10 mouse cellular contexts compared by ENCODE assay signal in the genomic region with DNA sequence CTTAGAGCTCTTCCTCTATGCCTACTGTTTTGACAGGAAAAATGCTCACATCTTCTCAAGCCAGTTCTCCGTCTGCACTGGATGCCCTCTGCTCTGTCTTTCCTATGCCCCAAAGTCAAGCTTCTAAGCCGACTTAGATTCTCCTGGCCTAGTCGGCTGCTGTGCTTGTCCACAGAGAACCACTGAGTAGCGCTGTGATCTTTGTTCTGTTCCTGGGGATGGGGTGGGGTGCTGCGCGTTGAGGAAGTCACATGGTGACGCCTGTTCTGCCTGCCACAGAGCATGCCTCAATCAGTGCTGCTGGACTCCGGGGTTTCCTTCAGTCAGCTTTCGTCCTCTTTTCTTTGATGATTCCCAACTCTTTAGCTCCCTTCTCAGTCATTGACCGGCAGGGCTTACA. TPM values are rescaled to one million over a fixed set of nuclear protein-coding genes. Genes with fewer than 3 reads are reported as not detected.
DNase-seq lines count a peak whose midpoint lies in the region; ATAC-seq lines count a peak whose summit lies in the region.
"Had no signal": no experiment of that assay in that cellular context is flagged by ENCODE, and none has a peak within 500 bp of the region (broad histone marks: within the 10 kb centered on the region; RNA-seq: fewer than 3 reads in every experiment).

No protein-coding gene starts in this region.

- H3K36me3 ChIP-seq in hindbrain, embryonic 11.5 days (ENCODE audit: control insufficient read depth, insufficient read depth, low read length), result no peaks in the 10 kb centered on the region
- H3K36me3 ChIP-seq in hindbrain, embryonic 16.5 days (ENCODE audit: control insufficient read depth, insufficient read depth, low read length), result no peaks in the 10 kb centered on the region
- no peaks in the 10 kb centered on the region for H3K36me3 ChIP-seq in lung, embryonic 15.5 days
- no peaks in the 10 kb centered on the region for H3K36me3 ChIP-seq in heart, embryonic 10.5 days
- H3K36me3 ChIP-seq: embryonic facial prominence, embryonic 15.5 days had no signal

- H3K4me2 ChIP-seq in hindbrain, embryonic 11.5 days (replicated peaks; ENCODE audit: low read depth, low read length), result no peak overlapping the region
- no peak overlapping the region for H3K4me2 ChIP-seq in hindbrain, embryonic 16.5 days (ENCODE audit: low read length)
- no peak overlapping the region for H3K4me2 ChIP-seq in lung, embryonic 15.5 days
- H3K4me2 ChIP-seq: embryonic facial prominence, embryonic 15.5 days had no signal

- H3K9me3 ChIP-seq in hindbrain, embryonic 11.5 days (ENCODE audit: control insufficient read depth, low read length), result no peaks in the 10 kb centered on the region
- H3K9me3 ChIP-seq in hindbrain, embryonic 16.5 days (ENCODE audit: control insufficient read depth, low read length), result no peaks in the 10 kb centered on the region
- H3K9me3 ChIP-seq in lung, embryonic 15.5 days, result no peaks in the 10 kb centered on the region
- no peaks in the 10 kb centered on the region for H3K9me3 ChIP-seq in heart, embryonic 10.5 days
- H3K9me3 ChIP-seq: embryonic facial prominence, embryonic 15.5 days; megakaryocyte, embryonic 14.5 days had no signal

- no peak overlapping the region for H3K27ac ChIP-seq in hindbrain, embryonic 11.5 days (ENCODE audit: low read depth, low read length)
- H3K27ac ChIP-seq in hindbrain, embryonic 16.5 days (ENCODE audit: low read depth, low read length), result no peak overlapping the region
- no peak overlapping the region for H3K27ac ChIP-seq in lung, embryonic 15.5 days
- H3K27ac ChIP-seq in heart, embryonic 10.5 days, result no peak overlapping the region
- H3K27ac ChIP-seq: embryonic facial prominence, embryonic 15.5 days had no signal

- no peak overlapping the region for H3K9ac ChIP-seq in hindbrain, embryonic 11.5 days (ENCODE audit: low read depth, low read length)
- no peak overlapping the region for H3K9ac ChIP-seq in hindbrain, embryonic 16.5 days (ENCODE audit: low read depth, low read length)
- H3K9ac ChIP-seq in lung, embryonic 15.5 days, result no peak overlapping the region
- H3K9ac ChIP-seq: embryonic facial prominence, embryonic 15.5 days had no signal

- no peak overlapping the region for H3K4me3 ChIP-seq in hindbrain, embryonic 11.5 days (ENCODE audit: low read depth, low read length)
- no peak overlapping the region for H3K4me3 ChIP-seq in hindbrain, embryonic 16.5 days (ENCODE audit: low read length)
- H3K4me3 ChIP-seq in lung, embryonic 15.5 days, result no peak overlapping the region
- H3K4me3 ChIP-seq in heart, embryonic 10.5 days, result no peak overlapping the region
- H3K4me3 ChIP-seq: embryonic facial prominence, embryonic 15.5 days; megakaryocyte, embryonic 14.5 days had no signal

- peak; percentile 6 for DNase-seq in hindbrain, embryonic 11.5 days (ENCODE audit: low spot score)
- peak; percentile 37 for DNase-seq in brain, adult 2 months (ENCODE audit: low read depth, low spot score)
- no peak for DNase-seq in kidney, adult 9 months
- DNase-seq in kidney, postnatal 14 days, result no peak
- no peak for DNase-seq in heart, embryonic 10.5 days (ENCODE audit: low spot score)

- no peaks in the 10 kb centered on the region for H3K27me3 ChIP-seq in hindbrain, embryonic 11.5 days (ENCODE audit: control insufficient read depth, insufficient read depth, low read length)
- H3K27me3 ChIP-seq in hindbrain, embryonic 16.5 days (replicated peaks; ENCODE audit: control insufficient read depth, insufficient read depth, low read length), result no peaks in the 10 kb centered on the region
- H3K27me3 ChIP-seq in lung, embryonic 15.5 days, result no peaks in the 10 kb centered on the region
- H3K27me3 ChIP-seq in heart, embryonic 10.5 days (ENCODE audit: insufficient read depth, poor library complexity, severe bottlenecking), result no peaks in the 10 kb centered on the region
- H3K27me3 ChIP-seq: embryonic facial prominence, embryonic 15.5 days had no signal

- H3K4me1 ChIP-seq in hindbrain, embryonic 11.5 days (replicated peaks; ENCODE audit: control insufficient read depth, insufficient read depth, low read length), result no peaks in the 10 kb centered on the region
- no peaks in the 10 kb centered on the region for H3K4me1 ChIP-seq in hindbrain, embryonic 16.5 days (ENCODE audit: control insufficient read depth, insufficient read depth, low read depth, low read length)
- no peaks in the 10 kb centered on the region for H3K4me1 ChIP-seq in lung, embryonic 15.5 days
- no peaks in the 10 kb centered on the region for H3K4me1 ChIP-seq in heart, embryonic 10.5 days
- H3K4me1 ChIP-seq: embryonic facial prominence, embryonic 15.5 days; megakaryocyte, embryonic 14.5 days had no signal

- ATAC-seq in hindbrain, embryonic 11.5 days (ENCODE audit: low FRiP score), result no peak
- ATAC-seq in hindbrain, embryonic 16.5 days, result no peak
- peak; percentile 73 for ATAC-seq in CD4-positive, CD25-positive, alpha-beta regulatory T cell, adult 4 months
- 0 out of 2 replicates have a peak, but pooled peaks have one; percentile 19 for ATAC-seq in lung, embryonic 15.5 days (ENCODE audit: borderline replicate concordance, extremely low read depth, low FRiP score, low TSS enrichment)

- WGBS in hindbrain, embryonic 11.5 days, result 48% methylated on average over 10 of the region's 10 CpGs
- WGBS in hindbrain, embryonic 16.5 days, result 45% methylated on average over 10 of the region's 10 CpGs
- WGBS in lung, embryonic 15.5 days, result 59% methylated on average over 10 of the region's 10 CpGs
- 36% methylated on average over 10 of the region's 10 CpGs for WGBS in heart, embryonic 10.5 days

RNA-seq across cellular contexts. Expression of gene Lrrn3, which starts 8.4 kb away (rescaled TPM):
- 43.3 and 43.7 TPM in 2 replicates for polyA plus RNA-seq in hindbrain, embryonic 11.5 days (2014; fragmentation: Nextera tagmentation; extraction: Ambion mirVana)
- 101 and 105 TPM in 2 replicates for polyA plus RNA-seq in hindbrain, embryonic 16.5 days (2015; fragmentation: Nextera tagmentation; extraction: Ambion mirVana)
- 1 to 10 TPM; 4.1 to 4.6 TPM for polyA plus RNA-seq in CD4-positive, CD25-positive, alpha-beta regulatory T cell, adult 4 months (2017; shearing (Covaris generic))
- 17.2 and 18.3 TPM in 2 replicates for polyA plus RNA-seq in lung, embryonic 15.5 days (2015; fragmentation: Nextera tagmentation; extraction: Ambion mirVana)
- polyA plus RNA-seq in heart, embryonic 10.5 days (2016; fragmentation: Nextera tagmentation; extraction: Ambion mirVana), result 3.8 and 4.2 TPM in 2 replicates

Comparison
In these comparisons a context has a peak if more than half of its experiments do, and no peak if none do; other contexts are left out.
1. ATAC-seq: peak in CD4-positive, CD25-positive, alpha-beta regulatory T cell, adult 4 months (single experiment) and lung, embryonic 15.5 days (single experiment); none in hindbrain, embryonic 11.5 days (single experiment) and hindbrain, embryonic 16.5 days (single experiment).
2. DNase-seq: peak in hindbrain, embryonic 11.5 days (single experiment) and brain, adult 2 months (single experiment); none in kidney, adult 9 months (single experiment), kidney, postnatal 14 days (single experiment) and heart, embryonic 10.5 days (single experiment).